In the genomic region with DNA sequence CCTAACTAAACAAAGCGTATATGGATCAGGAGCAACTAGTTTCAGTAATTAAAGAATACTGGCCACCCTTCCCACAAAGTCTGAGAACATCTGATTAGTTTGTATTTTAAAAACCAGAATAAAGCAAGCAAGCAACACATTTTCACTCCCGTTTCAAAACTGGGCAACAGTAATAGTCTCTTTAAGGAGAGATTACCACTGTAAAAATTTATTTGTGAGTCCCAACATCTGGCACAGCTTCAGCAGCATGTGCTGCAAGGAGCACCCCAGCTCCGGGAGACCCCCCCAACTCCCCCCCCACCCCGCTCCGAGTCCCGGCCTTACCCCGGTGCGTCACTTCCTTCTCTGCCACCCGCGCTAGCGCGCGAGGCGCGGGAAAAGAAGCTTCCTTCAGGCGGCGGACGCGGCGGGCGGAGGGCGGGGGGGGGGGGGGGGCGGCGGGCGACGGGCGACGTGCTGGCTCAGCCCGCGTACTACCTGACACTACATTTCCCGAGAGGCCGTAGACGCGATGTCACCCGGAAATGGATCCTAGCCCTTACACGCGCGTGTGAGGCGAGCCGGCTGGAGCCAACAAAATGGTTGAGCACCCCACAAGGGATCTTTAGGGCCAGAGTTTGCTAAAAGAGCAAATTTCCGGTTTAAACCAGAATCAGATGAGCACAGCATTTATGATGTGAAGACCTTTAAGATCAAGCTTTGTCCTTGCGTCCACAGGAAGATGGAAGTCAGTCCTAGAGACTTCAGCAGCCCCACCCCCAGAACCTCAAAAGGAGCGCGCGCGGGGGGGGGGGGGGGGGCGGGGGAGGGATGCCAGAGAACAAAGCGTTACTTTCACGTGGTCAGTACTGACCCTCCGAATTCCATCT, we compare ENCODE assay signal across 8 mouse cellular contexts. TPM values are rescaled to one million over a fixed set of nuclear protein-coding genes. Genes with fewer than 3 reads are reported as not detected.
DNase-seq lines count a peak whose midpoint lies in the region; ATAC-seq and TF ChIP-seq lines count a peak whose summit lies in the region.

No protein-coding gene starts in this region.

- no peaks in the 10 kb centered on the region for H3K4me1 ChIP-seq in embryonic facial prominence, embryonic 11.5 days (ENCODE audit: control insufficient read depth, insufficient read depth, low read length)
- H3K4me1 ChIP-seq in limb, embryonic 11.5 days (ENCODE audit: control insufficient read depth, insufficient read depth, low read length) = no peaks in the 10 kb centered on the region
- peaks cover 21% of the 10 kb centered on the region for H3K4me1 ChIP-seq in midbrain, embryonic 13.5 days (replicated peaks)
- H3K4me1 ChIP-seq in small intestine, adult 2 months (ENCODE audit: control insufficient read depth, insufficient read depth, insufficient read length, low read length) = no peaks in the 10 kb centered on the region

- H3K27ac ChIP-seq in embryonic facial prominence, embryonic 11.5 days (replicated peaks; ENCODE audit: low read depth, low read length) = peak overlapping the region; percentile 87
- peak overlapping the region; percentile 86 for H3K27ac ChIP-seq in limb, embryonic 11.5 days (replicated peaks; ENCODE audit: low read depth, low read length)
- peak overlapping the region; percentile 89 for H3K27ac ChIP-seq in midbrain, embryonic 13.5 days
- H3K27ac ChIP-seq in small intestine, adult 2 months (ENCODE audit: insufficient read depth, low read depth, low read length) = peak overlapping the region; percentile 63

- peak overlapping the region; percentile 58 for H3K9ac ChIP-seq in embryonic facial prominence, embryonic 11.5 days (replicated peaks; ENCODE audit: low read length)
- H3K9ac ChIP-seq in limb, embryonic 11.5 days (ENCODE audit: low read length) = peak overlapping the region; percentile 60
- peak overlapping the region; percentile 59 for H3K9ac ChIP-seq in midbrain, embryonic 13.5 days (replicated peaks)

- H3K4me3 ChIP-seq in embryonic facial prominence, embryonic 11.5 days (ENCODE audit: low read depth, low read length) = peak overlapping the region; percentile 38
- H3K4me3 ChIP-seq in limb, embryonic 11.5 days (ENCODE audit: low read depth, low read length) = peak overlapping the region; percentile 33
- peak overlapping the region; percentile 48 for H3K4me3 ChIP-seq in midbrain, embryonic 13.5 days (replicated peaks)
- H3K4me3 ChIP-seq in small intestine, adult 2 months (ENCODE audit: low read depth, low read length) = peak overlapping the region; percentile 51

- no peak for TF ChIP-seq CTCF in small intestine, adult 2 months (IDR thresholded peaks at IDR 0.05; ENCODE audit: extremely low read depth, insufficient read length, insufficient replicate concordance, low read depth, low read length)

- peak; percentile 34 to 81 for DNase-seq in urinary bladder, adult 18-20 months (ENCODE audit: low spot score in 2 of 2)
- no peak for DNase-seq in urinary bladder, postnatal 10 days (ENCODE audit: low spot score)
- DNase-seq in embryonic facial prominence, embryonic 11.5 days (ENCODE audit: low spot score) = peak; percentile 89
- peak; percentile 89 to 90 for DNase-seq in heart, adult 18-20 months
- peak; percentile 89 for DNase-seq in kidney, adult 18-20 months
- peak; percentile 87 for DNase-seq in limb, embryonic 11.5 days (ENCODE audit: low spot score)

- ATAC-seq in embryonic facial prominence, embryonic 11.5 days (replicated peaks; ENCODE audit: insufficient number of reproducible peaks, low FRiP score, low TSS enrichment, low read depth) = peak; percentile 95
- ATAC-seq in limb, embryonic 11.5 days (ENCODE audit: insufficient number of reproducible peaks, low FRiP score, low TSS enrichment, low read depth) = peak; percentile 93
- ATAC-seq in midbrain, embryonic 13.5 days = peak; percentile 99

- H3K9me3 ChIP-seq in embryonic facial prominence, embryonic 11.5 days (replicated peaks; ENCODE audit: control insufficient read depth, low read length) = no peaks in the 10 kb centered on the region
- H3K9me3 ChIP-seq in limb, embryonic 11.5 days (ENCODE audit: control insufficient read depth, low read length) = no peaks in the 10 kb centered on the region
- H3K9me3 ChIP-seq in midbrain, embryonic 13.5 days = no peaks in the 10 kb centered on the region

- TF ChIP-seq POLR2A in small intestine, adult 2 months (IDR thresholded peaks at IDR 0.05; ENCODE audit: low read depth, low read length) = no peak

- H3K4me2 ChIP-seq in embryonic facial prominence, embryonic 11.5 days (ENCODE audit: low read depth, low read length) = peak overlapping the region; percentile 52
- peak overlapping the region; percentile 43 for H3K4me2 ChIP-seq in limb, embryonic 11.5 days (ENCODE audit: low read depth, severe bottlenecking)
- H3K4me2 ChIP-seq in midbrain, embryonic 13.5 days (replicated peaks) = peak overlapping the region; percentile 59

- no peaks in the 10 kb centered on the region for H3K36me3 ChIP-seq in embryonic facial prominence, embryonic 11.5 days (replicated peaks; ENCODE audit: control insufficient read depth, insufficient read depth, low read depth, low read length)
- no peaks in the 10 kb centered on the region for H3K36me3 ChIP-seq in limb, embryonic 11.5 days (ENCODE audit: control insufficient read depth, insufficient read depth, low read length)
- H3K36me3 ChIP-seq in midbrain, embryonic 13.5 days = no peaks in the 10 kb centered on the region; the same call in 1 of the 2 replicates
- H3K36me3 ChIP-seq in small intestine, adult 2 months (ENCODE audit: control insufficient read depth, insufficient read depth, low read length) = peaks cover 7% of the 10 kb centered on the region

- H3K27me3 ChIP-seq in embryonic facial prominence, embryonic 11.5 days (ENCODE audit: control insufficient read depth, insufficient read depth, low read length) = no peaks in the 10 kb centered on the region
- no peaks in the 10 kb centered on the region for H3K27me3 ChIP-seq in limb, embryonic 11.5 days (ENCODE audit: control insufficient read depth, insufficient read depth, low read length)
- no peaks in the 10 kb centered on the region for H3K27me3 ChIP-seq in midbrain, embryonic 13.5 days
- H3K27me3 ChIP-seq in small intestine, adult 2 months (ENCODE audit: control insufficient read depth, insufficient read depth, low read length) = no peaks in the 10 kb centered on the region

- WGBS in embryonic facial prominence, embryonic 11.5 days = 1% methylated on average over 21 of the region's 50 CpGs
- WGBS in limb, embryonic 11.5 days = 1% methylated on average over 29 of the region's 50 CpGs
- WGBS in midbrain, embryonic 13.5 days = 1% methylated on average over 33 of the region's 50 CpGs
- WGBS in small intestine, adult 2 months = under 1% methylated on average over 29 of the region's 50 CpGs

RNA-seq across cellular contexts. Expression of a gene that starts 13.6 kb away (rescaled TPM):
- not detected in 2 replicates for polyA plus RNA-seq in embryonic facial prominence, embryonic 11.5 days (2014; fragmentation: Nextera tagmentation; extraction: Ambion mirVana)
- total RNA-seq in heart, adult 18-20 months (2021) = not detected
- polyA plus RNA-seq in limb, embryonic 11.5 days (2014; fragmentation: Nextera tagmentation; extraction: Ambion mirVana) = not detected in 2 replicates
- polyA plus RNA-seq in midbrain, embryonic 13.5 days (2015; fragmentation: Nextera tagmentation; extraction: Ambion mirVana) = not detected in 2 replicates
- polyA plus RNA-seq in small intestine, adult 2 months (2012; rRNA removed) = not detected in 2 replicates
